In the genomic region with DNA sequence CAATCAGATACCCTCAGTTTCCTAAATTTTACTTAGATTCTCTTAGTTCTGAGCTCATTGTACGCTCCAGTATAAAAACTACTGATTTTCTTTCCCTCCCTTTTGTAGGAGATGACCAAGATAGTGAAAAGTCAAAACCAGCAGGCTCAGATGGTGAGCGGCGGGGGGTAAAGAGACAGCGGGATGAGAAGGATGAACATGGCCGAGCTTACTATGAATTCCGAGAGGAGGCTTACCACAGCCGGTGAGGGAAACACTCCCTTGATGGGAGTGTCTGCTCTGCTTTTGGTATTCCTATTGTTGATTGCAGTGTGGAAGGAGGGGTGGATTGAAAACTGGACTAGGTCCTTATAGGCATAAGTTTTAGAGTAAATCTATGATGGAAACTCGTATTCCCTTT, we compare ENCODE assay signal across 8 mouse cellular contexts. TPM values are rescaled to one million over a fixed set of nuclear protein-coding genes. Genes with fewer than 3 reads are reported as not detected.
DNase-seq lines count a peak whose midpoint lies in the region; ATAC-seq and TF ChIP-seq lines count a peak whose summit lies in the region.

No protein-coding gene starts in this region.

- ATAC-seq in forebrain, embryonic 12.5 days (ENCODE audit: low FRiP score), result no peak
- no peak for ATAC-seq in liver, embryonic 15.5 days (ENCODE audit: insufficient read depth)

- no peak for TF ChIP-seq CTCF in heart, adult 2 months (IDR thresholded peaks at IDR 0.05)
- no peak for TF ChIP-seq CTCF in ES-Bruce4 (IDR thresholded peaks at IDR 0.05; ENCODE audit: low read depth, low read length)

- H3K27ac ChIP-seq in heart, adult 2 months, result no peak overlapping the region
- H3K27ac ChIP-seq in ES-Bruce4 (ENCODE audit: insufficient read depth, low read length), result no peak overlapping the region
- H3K27ac ChIP-seq in forebrain, embryonic 12.5 days, result no peak overlapping the region
- H3K27ac ChIP-seq in liver, embryonic 15.5 days (replicated peaks), result no peak overlapping the region

- 40% methylated on average over 8 of the region's 8 CpGs for WGBS in heart, adult 2 months
- 73% methylated on average over 8 of the region's 8 CpGs for WGBS in forebrain, embryonic 12.5 days
- WGBS in liver, embryonic 15.5 days (ENCODE audit: insufficient replicate concordance), result 82% methylated on average over 8 of the region's 8 CpGs

- H3K4me2 ChIP-seq in forebrain, embryonic 12.5 days, result peak overlapping the region; percentile 98
- peak overlapping the region; percentile 86 for H3K4me2 ChIP-seq in liver, embryonic 15.5 days

- H3K27me3 ChIP-seq in heart, adult 2 months (ENCODE audit: control insufficient read depth, insufficient read depth, low read length), result no peaks in the 10 kb centered on the region
- no peaks in the 10 kb centered on the region for H3K27me3 ChIP-seq in ES-Bruce4 (ENCODE audit: control insufficient read depth, insufficient read depth, low read length, poor library complexity, severe bottlenecking)
- no peaks in the 10 kb centered on the region for H3K27me3 ChIP-seq in forebrain, embryonic 12.5 days
- H3K27me3 ChIP-seq in liver, embryonic 15.5 days, result no peaks in the 10 kb centered on the region

- H3K4me1 ChIP-seq in heart, adult 2 months (ENCODE audit: control insufficient read depth, insufficient read depth, low read length), result peaks cover 7% of the 10 kb centered on the region
- H3K4me1 ChIP-seq in ES-Bruce4 (ENCODE audit: control insufficient read depth, insufficient read depth, low read length), result peaks cover 2% of the 10 kb centered on the region
- peaks cover 31% of the 10 kb centered on the region for H3K4me1 ChIP-seq in forebrain, embryonic 12.5 days
- H3K4me1 ChIP-seq in liver, embryonic 15.5 days (replicated peaks), result peaks cover 26% of the 10 kb centered on the region

- H3K79me2 ChIP-seq in heart, adult 2 months (replicated peaks; ENCODE audit: control insufficient read depth, insufficient read depth, low read length), result 0 out of 2 replicates have a peak, but pooled peaks cover 2% of the 10 kb centered on the region

- H3K4me3 ChIP-seq in heart, adult 2 months, result peak overlapping the region; percentile 86; the same call in 1 of the 2 replicates
- H3K4me3 ChIP-seq in ES-Bruce4 (ENCODE audit: low read depth, low read length), result no peak overlapping the region
- H3K4me3 ChIP-seq in forebrain, embryonic 12.5 days (replicated peaks), result peak overlapping the region; percentile 99
- H3K4me3 ChIP-seq in liver, embryonic 15.5 days (replicated peaks), result peak overlapping the region; percentile 92

- no peak for DNase-seq in heart, adult 2 months
- no peak for DNase-seq in heart, adult 8-10 months (ENCODE audit: low spot score)
- DNase-seq in layer of hippocampus, postnatal 14 days (ENCODE audit: low spot score in 2 of 2), result no peak
- DNase-seq in right cerebral cortex, adult 2 months (ENCODE audit: low spot score in 2 of 2), result no peak
- no peak for DNase-seq in urinary bladder, adult 2 months (ENCODE audit: low spot score)

- TF ChIP-seq EP300 in heart, adult 2 months (IDR thresholded peaks at IDR 0.05; ENCODE audit: insufficient read depth, low read depth, low read length), result no peak
- no peak for TF ChIP-seq EP300 in ES-Bruce4 (IDR thresholded peaks at IDR 0.05; ENCODE audit: insufficient read depth, low read depth, low read length)

- H3K9ac ChIP-seq in heart, adult 2 months (ENCODE audit: low read depth, low read length), result no peak overlapping the region
- peak overlapping the region; percentile 7; the same call in 1 of the 2 replicates for H3K9ac ChIP-seq in ES-Bruce4 (ENCODE audit: low read depth, poor library complexity, severe bottlenecking)
- peak overlapping the region; percentile 98; the same call in 1 of the 2 replicates for H3K9ac ChIP-seq in forebrain, embryonic 12.5 days
- H3K9ac ChIP-seq in liver, embryonic 15.5 days, result 0 out of 2 replicates have a peak overlapping the region, but pooled peaks have one; percentile 95

- TF ChIP-seq POLR2A in heart, adult 2 months (IDR thresholded peaks at IDR 0.05; ENCODE audit: insufficient read depth, low read depth, low read length), result no peak
- TF ChIP-seq POLR2A in ES-Bruce4 (IDR thresholded peaks at IDR 0.05; ENCODE audit: insufficient read depth, low read length), result no peak

- H3K36me3 ChIP-seq in heart, adult 2 months (ENCODE audit: control insufficient read depth, insufficient read depth, low read length), result peaks cover 42% of the 10 kb centered on the region
- H3K36me3 ChIP-seq in ES-Bruce4 (ENCODE audit: control insufficient read depth, insufficient read depth, low read length, poor library complexity, severe bottlenecking), result peaks cover 50% of the 10 kb centered on the region
- H3K36me3 ChIP-seq in forebrain, embryonic 12.5 days (replicated peaks), result peaks cover 51% of the 10 kb centered on the region
- H3K36me3 ChIP-seq in liver, embryonic 15.5 days (replicated peaks), result peaks cover 54% of the 10 kb centered on the region

- intact Hi-C loops in heart, adult 2 months (cut with DNase I), result loop anchor here (2.0 to 5.0 kb wide), 2 partner anchors 14 to 75 kb away; partner anchors contain the start of genes Bscl2 and Ganab

- no peaks in the 10 kb centered on the region for H3K9me3 ChIP-seq in ES-Bruce4 (replicated peaks; ENCODE audit: control insufficient read depth, insufficient read depth, low read length, poor library complexity, severe bottlenecking)
- H3K9me3 ChIP-seq in forebrain, embryonic 12.5 days, result no peaks in the 10 kb centered on the region
- no peaks in the 10 kb centered on the region for H3K9me3 ChIP-seq in liver, embryonic 15.5 days (replicated peaks)

RNA-seq across cellular contexts. Expression of gene Hnrnpul2, which starts 2.9 kb away (rescaled TPM):
- 10 to 100 TPM; 44.7 to 47.5 TPM for total RNA-seq in heart, adult 2 months (2021)
- 12.4 and 23.2 TPM in 2 replicates for polyA plus RNA-seq in heart, adult 2 months (2012; rRNA removed)
- total RNA-seq in heart, adult 8-10 months (2022), result 10 to 100 TPM; 46.0 to 48.9 (median 46.9) TPM
- 105 and 108 TPM in 2 replicates for polyA plus RNA-seq in ES-Bruce4 (2011; ENCODE audit: insufficient read depth, insufficient read length, low read depth, missing spikeins)
- 7.2 and 7.8 TPM in 2 replicates for polyA plus RNA-seq in forebrain, embryonic 12.5 days (2016; fragmentation: Nextera tagmentation; extraction: Ambion mirVana)
- 2.2 and 2.6 TPM in 2 replicates for polyA plus RNA-seq in liver, embryonic 15.5 days (2015; fragmentation: Nextera tagmentation; extraction: Ambion mirVana)
- 100 to 1,000 TPM in 1 of 2 experiments, 10 to 100 TPM in 1; 99.4 to 103 TPM for total RNA-seq in layer of hippocampus, postnatal 14 days (2021)
- polyA plus RNA-seq in urinary bladder, adult 2 months (2012; rRNA removed), result 60.7 and 73.9 TPM in 2 replicates

RNA-seq across cellular contexts. Expression of gene Ttc9c, which starts 3.6 kb away (rescaled TPM):
- total RNA-seq in heart, adult 2 months (2021), result 10 to 100 TPM; 14.1 TPM
- polyA plus RNA-seq in heart, adult 2 months (2012; rRNA removed), result 9.5 and 17.8 TPM in 2 replicates
- total RNA-seq in heart, adult 8-10 months (2022), result 10 to 100 TPM; 13.7 to 16.4 (median 14.9) TPM
- 77.3 and 84.9 TPM in 2 replicates for polyA plus RNA-seq in ES-Bruce4 (2011; ENCODE audit: insufficient read depth, insufficient read length, low read depth, missing spikeins)
- polyA plus RNA-seq in forebrain, embryonic 12.5 days (2016; fragmentation: Nextera tagmentation; extraction: Ambion mirVana), result 78.7 and 83.9 TPM in 2 replicates
- 22.4 and 22.5 TPM in 2 replicates for polyA plus RNA-seq in liver, embryonic 15.5 days (2015; fragmentation: Nextera tagmentation; extraction: Ambion mirVana)
- total RNA-seq in layer of hippocampus, postnatal 14 days (2021), result 10 to 100 TPM; 29.8 to 32.1 TPM
- 26.9 and 33.1 TPM in 2 replicates for polyA plus RNA-seq in urinary bladder, adult 2 months (2012; rRNA removed)

RNA-seq across cellular contexts. Expression of gene AC129217.1, which starts 6.9 kb away (rescaled TPM):
- total RNA-seq in heart, adult 2 months (2021), result not detected
- not detected in 2 replicates for polyA plus RNA-seq in heart, adult 2 months (2012; rRNA removed)
- total RNA-seq in heart, adult 8-10 months (2022), result under 1 TPM in 1 of 4 experiments, not detected in 3; 0.53 TPM
- polyA plus RNA-seq in ES-Bruce4 (2011; ENCODE audit: insufficient read depth, insufficient read length, low read depth, missing spikeins), result 74.8 and 87.2 TPM in 2 replicates
- polyA plus RNA-seq in forebrain, embryonic 12.5 days (2016; fragmentation: Nextera tagmentation; extraction: Ambion mirVana), result not detected in 2 replicates
- polyA plus RNA-seq in liver, embryonic 15.5 days (2015; fragmentation: Nextera tagmentation; extraction: Ambion mirVana), result not detected in 2 replicates
- 1 to 10 TPM in 1 of 2 experiments, not detected in 1; 4.4 TPM for total RNA-seq in layer of hippocampus, postnatal 14 days (2021)
- 0.40 and 1.5 TPM in 2 replicates for polyA plus RNA-seq in urinary bladder, adult 2 months (2012; rRNA removed)

RNA-seq across cellular contexts. Expression of gene Bscl2, which starts 14.6 kb away (rescaled TPM):
- total RNA-seq in heart, adult 2 months (2021), result 10 to 100 TPM; 22.6 to 23.5 TPM
- 52.3 and 67.7 TPM in 2 replicates for polyA plus RNA-seq in heart, adult 2 months (2012; rRNA removed)
- 10 to 100 TPM; 21.2 to 28.1 (median 24.2) TPM for total RNA-seq in heart, adult 8-10 months (2022)
- 32.3 and 36.2 TPM in 2 replicates for polyA plus RNA-seq in ES-Bruce4 (2011; ENCODE audit: insufficient read depth, insufficient read length, low read depth, missing spikeins)
- polyA plus RNA-seq in forebrain, embryonic 12.5 days (2016; fragmentation: Nextera tagmentation; extraction: Ambion mirVana), result 57.5 and 62.9 TPM in 2 replicates
- polyA plus RNA-seq in liver, embryonic 15.5 days (2015; fragmentation: Nextera tagmentation; extraction: Ambion mirVana), result 29.8 and 33.1 TPM in 2 replicates
- 100 to 1,000 TPM in 1 of 2 experiments, 10 to 100 TPM in 1; 96.2 to 107 TPM for total RNA-seq in layer of hippocampus, postnatal 14 days (2021)
- 66.7 and 71.0 TPM in 2 replicates for polyA plus RNA-seq in urinary bladder, adult 2 months (2012; rRNA removed)

RNA-seq across cellular contexts. Expression of gene Gng3, which starts 16.3 kb away (rescaled TPM):
- total RNA-seq in heart, adult 2 months (2021), result not detected
- 0.23 and 0.35 TPM in 2 replicates for polyA plus RNA-seq in heart, adult 2 months (2012; rRNA removed)
- total RNA-seq in heart, adult 8-10 months (2022), result under 1 TPM in 1 of 4 experiments, not detected in 3; 0.22 TPM
- polyA plus RNA-seq in ES-Bruce4 (2011; ENCODE audit: insufficient read depth, insufficient read length, low read depth, missing spikeins), result 28.3 and 29.7 TPM in 2 replicates
- polyA plus RNA-seq in forebrain, embryonic 12.5 days (2016; fragmentation: Nextera tagmentation; extraction: Ambion mirVana), result 131 and 139 TPM in 2 replicates
- 0.43 and 0.50 TPM in 2 replicates for polyA plus RNA-seq in liver, embryonic 15.5 days (2015; fragmentation: Nextera tagmentation; extraction: Ambion mirVana)
- 100 to 1,000 TPM; 220 to 243 TPM for total RNA-seq in layer of hippocampus, postnatal 14 days (2021)
- 0.29 and 0.44 TPM in 2 replicates for polyA plus RNA-seq in urinary bladder, adult 2 months (2012; rRNA removed)

Comparison
In these comparisons a context has a peak if more than half of its experiments do, and no peak if none do; other contexts are left out.
1. RNA of gene AC129217.1, which starts 6.9 kb away (polyA plus RNA-seq): 74.8 to 87.2 TPM in ES-Bruce4; 0.40 to 1.5 TPM in urinary bladder, adult 2 months, not detected in forebrain, embryonic 12.5 days, not detected in heart, adult 2 months and not detected in liver, embryonic 15.5 days; every median in the first group is over 10 times any median in the second.